Mouse (Mus musculus) common myeloid progenitor, adult 5-6 weeks (primary cell): Measurements from ENCODE around the gene Nckap5. TPM values are rescaled to one million over a fixed set of nuclear protein-coding genes. Genes with fewer than 3 reads are reported as not detected.

Source experiments
- ATAC-seq: replicated peaks from 2 replicates; pipeline ENCODE4 v1.8.0; 2016; ENCODE audit warnings: low read depth, mild to moderate bottlenecking, moderate TSS enrichment, inconsistent platforms; ENCODE audit not compliant: poor library complexity, severe bottlenecking
- total RNA-seq: library from RNA; stranded (forward); fragments of 200-1000, 187-1606 nt; gene quantifications from 2 replicates; pipeline ENCODE4 v1.2.3, GENCODE M21; 2017

Gene Nckap5
- total RNA-seq, 1 experiment from 2014 or later, result not detected

- ATAC-seq, result no peak
These were observed 856.0 kb downstream of the Nckap5 start for GRCm38 (mm10) chr1:125974649-125975048.

GRCm38 (mm10) chr1:125971933-125972332, 858.7 kb downstream of the Nckap5 start:
- ATAC-seq, result no peak

GRCm38 (mm10) chr1:125967671-125968070, 862.9 kb downstream of the Nckap5 start:
- ATAC-seq, result no peak

GRCm38 (mm10) chr1:125951026-125951425, 879.6 kb downstream of the Nckap5 start:
- no peak for ATAC-seq

- no peak for ATAC-seq
These were observed 881.5 kb downstream of the Nckap5 start for GRCm38 (mm10) chr1:125949076-125949475.

- ATAC-seq, result no peak
These were observed 885.5 kb downstream of the Nckap5 start for GRCm38 (mm10) chr1:125945136-125945535.

GRCm38 (mm10) chr1:125943305-125943704, 887.3 kb downstream of the Nckap5 start:
- no peak for ATAC-seq

GRCm38 (mm10) chr1:125925486-125925885, 905.1 kb downstream of the Nckap5 start:
- ATAC-seq, result no peak

GRCm38 (mm10) chr1:125923062-125923461, 907.5 kb downstream of the Nckap5 start:
- ATAC-seq, result no peak

GRCm38 (mm10) chr1:125920696-125921095, 909.9 kb downstream of the Nckap5 start:
- ATAC-seq, result no peak

GRCm38 (mm10) chr1:125912601-125913600, 917.7 kb downstream of the Nckap5 start, which contains the start of gene Lypd1:
Gene Lypd1 (minus strand): TSS chr1:125913101.
- ATAC-seq, result no peak

GRCm38 (mm10) chr1:125911901-125912445, 918.6 kb downstream of the Nckap5 start:
- 0 out of 2 replicates have a peak, but pooled peaks have one; percentile 8 for ATAC-seq

GRCm38 (mm10) chr1:125911337-125911900, 919.2 kb downstream of the Nckap5 start:
- no peak for ATAC-seq

GRCm38 (mm10) chr1:125910871-125911265, 919.7 kb downstream of the Nckap5 start:
- ATAC-seq, result no peak

GRCm38 (mm10) chr1:125910211-125910870, 920.3 kb downstream of the Nckap5 start:
- no peak for ATAC-seq

- ATAC-seq, result no peak
These were observed 937.4 kb downstream of the Nckap5 start for GRCm38 (mm10) chr1:125893158-125893557.

- ATAC-seq, result no peak
These were observed 960.5 kb downstream of the Nckap5 start for GRCm38 (mm10) chr1:125870056-125870455.
